Mouse (Mus musculus): ENCODE measurements around the gene Egflam.

- no peak for TF ChIP-seq CTCF (IDR thresholded peaks at IDR 0.05; ENCODE audit: control insufficient read depth, insufficient read depth, insufficient replicate concordance, low read depth, low read length)
- no peak for TF ChIP-seq POLR2A (IDR thresholded peaks at IDR 0.05; ENCODE audit: control insufficient read depth, low read depth, low read length)
Measured at GRCm38 (mm10) chr15:7172875-7173274, 225.3 kb downstream of the Egflam start.

All from testis, adult 2 months (tissue).